Mouse (Mus musculus): ENCODE measurements around the gene Serpinb11. TPM values are rescaled to one million over a fixed set of nuclear protein-coding genes. Genes with fewer than 3 reads are reported as not detected.

The Serpinb11 gene
- not detected for total RNA-seq (2021)

DNA sequence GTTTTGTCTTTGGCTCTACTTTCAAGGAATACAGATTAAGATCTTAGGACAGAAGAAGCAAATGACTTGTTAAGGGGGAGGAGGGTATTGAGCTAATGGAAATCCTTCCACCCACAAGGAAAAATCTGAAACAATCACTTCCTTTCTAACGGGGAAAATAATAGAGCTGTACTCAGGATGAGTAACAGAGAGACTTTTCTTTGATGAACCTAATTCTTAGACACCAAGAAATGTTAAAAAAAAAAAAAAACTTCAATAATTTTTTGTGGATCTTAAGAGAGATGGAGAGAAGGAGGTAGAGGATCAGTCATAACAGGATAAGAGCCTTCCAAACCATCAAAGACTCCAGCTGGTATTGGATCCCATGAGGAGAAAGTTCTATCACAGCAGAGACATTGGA, at the start of gene Serpinb11:
Serpinb11 (plus strand) TSS at position 301 of the 400 bp plus-strand sequence.
- DNase-seq, result no peak
- intact Hi-C loops (cut with DNase I), result no loop called here

DNA sequence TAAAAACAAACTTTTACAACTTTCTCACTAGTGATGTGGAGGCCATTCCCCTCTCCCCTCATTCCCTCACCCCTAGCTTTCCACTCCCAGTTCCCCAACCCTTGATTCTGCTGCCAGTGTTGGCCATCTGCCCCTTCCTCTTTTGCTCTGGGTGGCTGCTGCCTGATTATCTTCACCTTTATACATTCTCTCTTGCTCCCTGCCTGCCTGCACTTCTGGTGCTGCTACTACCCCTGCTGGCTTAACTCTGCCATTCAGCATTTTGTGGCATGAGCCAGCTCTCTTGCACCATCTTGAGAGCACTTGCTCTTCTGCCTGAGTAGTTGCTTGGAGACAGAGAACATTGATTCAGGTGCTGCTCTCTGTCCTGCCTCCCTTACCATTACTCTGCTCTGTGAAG, 15.0 kb upstream of the Serpinb11 start:
- DNase-seq, result no peak
- intact Hi-C loops (cut with DNase I), result loop anchor here (10.0 kb wide), 1 partner anchor 441 kb away; no protein-coding TSS in a partner anchor

DNA sequence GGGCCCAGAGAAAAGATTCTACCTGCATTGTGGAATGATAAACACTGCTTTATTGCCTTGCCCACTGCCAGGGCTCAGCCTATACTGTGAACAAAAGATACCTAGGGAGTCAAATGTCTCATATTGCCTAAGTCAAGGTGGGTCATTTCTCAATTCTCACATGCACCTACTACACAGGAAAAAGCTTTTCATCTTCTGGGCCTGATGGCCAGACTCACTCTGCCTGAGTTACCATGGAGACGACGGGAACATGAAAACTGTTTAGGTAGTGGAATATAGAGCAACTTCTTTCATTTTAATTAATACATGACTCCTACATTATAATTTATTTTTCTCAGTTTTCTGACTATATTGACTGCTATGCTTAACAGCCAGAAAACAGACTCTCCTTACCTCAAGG, 14.2 kb upstream of the Serpinb11 start:
- intact Hi-C loops (cut with DNase I), result loop anchor here (10.0 kb wide), 1 partner anchor 442 kb away; no protein-coding TSS in a partner anchor

DNA sequence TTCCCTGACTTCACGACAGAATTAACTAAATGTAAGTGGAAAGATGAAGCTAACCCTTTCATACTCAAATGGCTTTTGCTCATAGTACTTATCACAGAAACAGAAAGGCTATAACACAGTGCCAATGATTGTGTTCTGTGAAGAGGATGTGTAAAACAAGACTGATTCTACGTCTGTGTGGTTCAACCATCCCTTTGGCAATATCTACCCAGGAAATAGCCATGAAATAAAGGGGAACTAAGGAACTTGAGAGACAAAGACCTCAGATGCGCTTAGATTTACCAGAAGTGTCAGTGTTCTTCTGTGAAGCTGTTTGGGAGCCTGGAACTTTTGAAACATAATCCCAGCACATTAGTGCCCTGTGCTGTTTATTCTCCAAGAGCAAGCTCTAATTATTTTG, 10.6 kb upstream of the Serpinb11 start:
- intact Hi-C loops (cut with DNase I), result no loop called here
- no peak for DNase-seq

More for the DNA sequence above, 14.2 kb upstream of the Serpinb11 start:
- DNase-seq, result no peak

DNA sequence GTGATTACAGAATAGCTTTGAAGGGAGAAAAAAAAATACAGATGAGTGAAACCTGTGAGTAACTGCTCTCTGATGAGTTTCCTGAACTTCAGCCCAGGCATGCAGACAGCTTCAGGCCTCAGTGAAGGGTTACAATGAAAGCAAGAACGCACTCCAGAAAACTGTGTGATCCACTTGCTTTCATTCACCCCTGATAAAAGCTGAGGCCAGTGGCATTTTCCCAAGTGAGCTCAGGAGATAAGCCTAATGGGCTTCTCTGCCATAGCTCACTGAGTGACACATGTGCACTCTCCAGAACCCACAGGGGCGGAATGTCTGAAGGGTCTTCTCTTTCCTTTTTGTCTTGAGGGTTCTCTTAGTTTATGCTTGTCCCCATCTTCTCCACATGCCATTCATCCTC, 9.9 kb upstream of the Serpinb11 start:
- no peak for DNase-seq
- intact Hi-C loops (cut with DNase I), result no loop called here

DNA sequence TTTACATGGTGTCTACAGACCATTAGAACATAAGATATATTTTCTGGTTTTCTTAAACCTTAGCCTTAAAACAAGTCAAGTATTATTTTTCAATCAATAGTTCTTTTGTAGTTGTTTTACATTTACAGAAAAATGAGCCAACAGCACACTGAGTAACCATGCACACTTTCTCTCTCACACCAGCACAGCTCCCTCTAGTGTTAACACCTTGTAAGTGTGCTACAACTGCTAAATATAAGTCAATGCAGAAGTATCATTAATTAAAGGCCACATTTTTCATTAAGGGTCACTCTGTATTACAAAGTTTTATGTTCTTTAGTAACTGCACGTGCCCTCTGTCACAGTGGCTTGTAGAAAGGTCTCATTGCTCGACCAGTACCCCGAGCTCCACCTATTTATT, 8.0 kb upstream of the Serpinb11 start:
- intact Hi-C loops (cut with DNase I), result no loop called here
- DNase-seq, result no peak

DNA sequence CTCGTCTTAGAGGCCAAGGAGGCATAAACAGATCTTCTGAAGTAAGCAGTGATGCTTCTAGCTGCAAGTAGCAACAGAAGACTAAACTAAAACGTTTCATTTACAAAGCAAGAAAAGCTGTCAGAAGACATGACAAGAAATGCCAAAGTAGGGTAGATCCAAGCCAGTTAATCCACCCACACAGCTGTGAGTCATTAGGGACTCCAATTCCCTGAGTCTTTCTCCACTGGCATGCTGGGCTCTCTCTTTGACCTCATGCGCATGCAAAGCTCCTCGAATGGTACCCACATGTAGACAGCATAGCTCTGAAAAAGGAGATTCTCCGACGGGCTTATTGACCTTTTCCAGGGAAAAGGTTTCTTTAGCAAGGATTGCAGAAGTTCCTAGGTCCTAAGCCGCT, 5.0 kb downstream of the Serpinb11 start:
- intact Hi-C loops (cut with DNase I), result no loop called here
- no peak for DNase-seq

DNA sequence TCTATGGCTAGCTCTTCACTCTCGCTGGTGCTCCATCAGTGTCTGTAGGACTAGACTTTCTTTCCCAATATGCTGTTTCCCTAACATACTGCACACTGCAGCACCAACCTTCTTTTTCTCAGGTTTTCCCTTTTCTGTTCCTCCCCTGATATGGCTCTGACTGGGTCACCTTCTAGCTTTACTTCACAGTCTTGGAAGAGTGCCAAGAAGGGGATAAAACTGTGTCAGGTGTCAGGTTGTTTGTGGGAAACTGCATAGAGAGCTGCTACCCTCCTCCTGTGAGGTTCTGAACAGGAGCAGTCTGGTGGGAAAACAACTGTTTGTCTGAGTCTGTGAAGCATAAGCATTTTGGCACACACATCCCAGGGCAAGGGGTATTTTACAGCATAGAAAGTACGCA, 7.9 kb downstream of the Serpinb11 start:
- no peak for DNase-seq
- intact Hi-C loops (cut with DNase I), result no loop called here

DNA sequence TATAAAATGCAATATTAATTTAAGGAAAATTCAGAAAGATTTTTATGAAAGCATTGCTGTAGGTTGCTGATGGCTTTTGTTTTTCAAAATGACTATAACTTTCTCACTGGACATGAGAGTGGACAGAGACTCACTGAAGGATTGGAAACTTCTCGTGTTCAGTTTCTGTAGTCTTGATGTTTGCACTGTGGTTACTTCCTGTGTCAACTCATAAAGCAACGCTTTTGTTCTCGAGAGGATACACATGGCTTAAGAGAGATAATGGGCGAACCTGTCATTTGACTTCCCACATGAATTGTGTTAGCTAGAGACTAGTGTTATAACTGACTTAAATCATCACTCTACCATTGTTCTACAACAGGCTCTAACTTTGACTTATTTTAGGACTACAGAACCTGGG, 16.0 kb downstream of the Serpinb11 start:
- DNase-seq, result no peak
- intact Hi-C loops (cut with DNase I), result no loop called here

DNA sequence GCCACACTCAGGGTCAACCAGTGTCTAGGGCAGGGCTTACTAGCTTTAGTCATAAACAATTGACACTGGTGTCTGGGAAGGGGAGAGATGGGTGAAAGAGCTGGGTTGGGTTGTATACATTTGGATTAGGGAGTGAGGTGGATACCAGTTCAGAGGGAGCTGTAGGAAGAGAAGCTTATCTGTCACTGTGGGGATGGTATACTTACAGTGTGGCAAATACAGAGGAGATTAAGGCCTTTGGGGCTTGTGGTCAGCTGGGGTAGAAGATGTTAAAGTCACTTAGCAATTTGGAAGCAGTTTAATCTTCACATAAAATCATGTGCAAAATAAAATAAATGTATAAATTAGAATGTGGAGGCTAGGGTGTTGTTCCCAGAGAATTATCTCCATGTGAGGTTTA, 17.4 kb downstream of the Serpinb11 start:
- DNase-seq, result no peak
- intact Hi-C loops (cut with DNase I), result no loop called here

DNA sequence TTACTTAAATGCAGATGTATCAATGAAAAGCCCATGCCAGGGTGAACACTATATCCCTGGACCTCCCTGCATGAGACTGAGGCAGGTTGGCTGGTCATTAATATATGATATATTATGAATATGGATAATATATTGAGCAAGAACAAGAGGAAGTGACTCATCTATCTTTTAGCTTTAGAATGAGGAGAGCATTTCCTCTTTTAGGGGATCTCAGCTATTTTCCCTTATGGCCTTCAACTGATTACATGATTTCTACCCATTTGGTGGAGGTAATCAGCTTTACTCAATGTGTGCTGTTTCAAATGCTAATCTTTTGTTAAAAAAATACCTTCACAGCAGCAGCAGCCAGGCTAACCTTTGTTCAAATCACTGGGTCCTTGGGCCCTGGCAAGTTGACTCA, 20.5 kb downstream of the Serpinb11 start:
- DNase-seq, result no peak
- intact Hi-C loops (cut with DNase I), result no loop called here

DNA sequence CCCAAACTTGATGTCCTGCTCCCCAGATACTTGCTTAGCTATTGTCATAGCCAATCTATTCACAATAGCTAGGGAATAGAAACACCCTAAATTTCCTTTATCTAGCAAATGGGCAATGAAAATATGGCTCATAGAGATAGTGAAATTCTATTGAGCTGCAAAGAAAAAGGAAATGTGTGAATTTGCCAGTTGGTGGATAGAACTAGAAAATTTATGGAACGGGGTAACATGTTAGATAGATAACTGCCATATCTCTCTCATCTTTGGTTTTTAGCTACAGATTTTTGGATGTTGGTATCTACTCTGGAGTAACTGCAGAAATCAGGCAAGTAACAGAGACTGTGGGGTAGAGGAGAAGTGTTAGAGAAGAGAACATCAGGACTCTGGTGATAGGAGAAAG, 21.4 kb downstream of the Serpinb11 start:
- no peak for DNase-seq
- intact Hi-C loops (cut with DNase I), result no loop called here

DNA sequence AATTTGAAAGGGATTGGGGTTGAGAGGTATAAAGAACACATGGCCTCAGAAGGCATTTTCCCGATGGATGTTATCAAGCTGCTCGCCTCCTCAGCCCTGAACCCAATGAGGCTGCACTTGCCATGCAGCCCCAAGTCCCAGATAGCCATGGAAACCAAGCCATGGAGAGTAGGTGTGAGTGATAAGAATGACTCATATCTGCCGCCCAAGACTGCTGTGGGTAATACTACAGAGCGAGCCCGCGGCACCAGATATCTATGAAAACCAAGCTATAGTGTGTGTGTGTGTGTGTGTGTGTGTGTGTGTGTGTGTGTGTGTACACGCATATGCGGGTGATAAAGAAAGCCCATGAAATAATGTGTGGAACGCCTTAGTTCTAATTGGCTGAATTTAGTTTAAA, 23.5 kb downstream of the Serpinb11 start:
- DNase-seq, result no peak
- intact Hi-C loops (cut with DNase I), result no loop called here

DNA sequence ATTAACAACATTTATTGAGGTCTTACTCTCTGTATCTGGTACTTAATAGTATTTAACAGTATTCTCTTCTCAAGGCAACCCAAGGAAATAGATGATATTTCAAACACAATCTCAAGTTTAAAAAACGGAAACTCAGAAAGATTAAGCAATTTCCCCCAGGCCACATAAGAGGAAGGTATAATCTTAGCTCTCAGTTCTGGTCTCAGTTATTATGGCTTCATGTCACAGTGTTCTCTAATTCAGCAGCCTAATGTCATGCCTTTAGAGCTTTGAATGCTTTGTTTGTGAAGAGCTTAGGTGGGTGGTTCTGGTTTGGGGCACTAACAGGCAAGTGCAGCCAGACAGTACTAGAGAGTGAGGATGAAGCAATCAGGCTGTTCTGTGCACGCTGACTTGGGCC, 28.8 kb downstream of the Serpinb11 start:
- intact Hi-C loops (cut with DNase I), result no loop called here
- DNase-seq, result no peak

DNA sequence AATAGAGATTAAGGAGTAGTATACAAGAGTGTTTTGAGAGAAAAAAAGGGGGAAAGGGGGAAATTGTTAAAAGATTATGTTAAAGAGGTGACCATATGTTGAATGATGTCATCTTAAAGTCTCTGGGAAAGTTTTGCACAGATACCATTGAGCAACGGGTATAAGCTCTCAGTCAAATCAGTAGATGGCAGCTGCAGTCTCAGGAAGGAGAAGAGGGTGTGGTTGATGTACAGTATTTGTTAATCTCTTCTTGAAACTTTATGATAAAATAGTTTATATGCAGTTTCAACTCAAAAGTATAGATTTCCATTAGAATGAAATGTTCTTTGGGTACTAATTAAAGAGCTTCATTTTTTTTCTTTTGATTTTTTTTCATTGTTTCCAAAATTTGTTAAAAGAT, 36.5 kb downstream of the Serpinb11 start:
- no peak for DNase-seq
- intact Hi-C loops (cut with DNase I), result no loop called here

DNA sequence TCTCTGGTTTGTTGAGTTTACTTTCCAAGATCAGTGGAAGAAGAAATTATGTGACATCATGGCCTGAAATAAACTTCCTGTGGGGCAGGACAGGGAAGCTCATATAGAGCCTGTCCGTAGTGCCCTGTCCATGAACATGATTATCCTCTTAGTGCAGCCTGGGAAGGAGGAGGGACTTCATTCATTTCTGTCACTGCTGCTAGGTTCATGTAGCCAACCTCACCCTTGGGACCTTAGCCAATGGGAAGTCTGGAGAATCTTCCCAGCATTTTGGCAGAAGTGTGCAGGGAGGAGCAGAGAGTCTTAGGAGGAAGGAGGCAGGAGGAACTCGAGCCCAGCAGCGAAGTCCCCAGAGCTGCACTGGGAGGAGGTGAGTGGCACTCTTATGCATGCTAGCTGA, 38.4 kb downstream of the Serpinb11 start, which contains the start of gene Serpinb7:
Serpinb7 (plus strand) TSS at position 301 of the 400 bp plus-strand sequence.
- intact Hi-C loops (cut with DNase I), result no loop called here
- DNase-seq, result no peak

DNA sequence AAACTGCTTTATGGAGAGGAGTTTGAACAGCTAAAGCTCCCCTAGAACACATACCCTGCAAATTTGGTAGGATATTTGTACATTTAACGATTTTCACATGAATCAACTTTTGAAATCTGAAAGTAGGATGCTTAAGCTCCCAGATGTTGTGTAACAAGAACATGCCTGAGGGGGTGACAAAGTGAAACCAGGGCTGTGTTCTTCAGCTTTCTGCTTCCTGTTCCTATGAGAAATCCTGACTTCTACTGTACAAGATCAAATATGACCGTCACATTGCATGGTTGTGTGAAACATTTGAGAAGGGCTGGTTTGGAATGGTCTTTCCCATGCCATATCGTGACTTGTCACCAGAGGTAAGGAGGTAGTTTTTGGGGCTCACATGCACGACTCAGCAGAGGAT, 41.1 kb downstream of the Serpinb11 start:
- DNase-seq, result no peak
- intact Hi-C loops (cut with DNase I), result no loop called here

DNA sequence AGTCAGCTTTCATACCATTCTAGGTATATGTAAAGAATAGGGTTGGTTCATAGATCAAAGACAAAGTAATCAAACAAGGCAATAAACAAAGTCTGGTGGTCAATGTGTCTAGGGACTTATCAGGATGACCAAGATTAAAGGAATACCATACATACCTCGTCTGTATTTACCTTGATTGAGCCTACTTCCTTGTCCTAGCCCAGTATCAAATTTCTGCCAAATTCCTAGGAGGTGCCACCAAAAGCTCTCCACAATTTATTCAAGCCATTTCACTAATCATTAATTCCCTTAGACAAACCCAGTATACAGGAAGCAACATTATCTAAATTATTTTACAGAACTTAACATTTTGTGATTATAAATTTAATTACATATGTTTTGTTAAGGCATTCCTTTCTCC, 53.7 kb downstream of the Serpinb11 start:
- no peak for DNase-seq
- intact Hi-C loops (cut with DNase I), result no loop called here

DNA sequence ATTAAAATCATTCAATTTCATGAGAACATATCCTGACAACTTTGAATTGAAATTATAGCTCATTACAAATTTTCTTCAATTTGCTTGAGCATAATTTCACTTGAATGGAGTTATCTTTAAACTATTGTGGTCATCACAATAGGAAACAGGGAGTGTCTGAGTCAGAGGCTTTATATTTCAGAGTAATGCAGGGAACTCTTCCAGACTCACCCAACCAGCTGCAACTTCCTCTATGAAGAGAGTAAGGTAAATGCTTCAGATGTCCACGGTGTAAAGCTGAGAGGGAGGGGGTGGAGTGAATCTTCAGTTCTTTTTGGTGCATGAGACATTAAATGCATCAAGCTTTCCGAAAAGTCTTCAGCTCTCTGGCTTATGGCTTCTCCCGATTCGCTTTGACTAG, 61.5 kb downstream of the Serpinb11 start:
- DNase-seq, result no peak
- intact Hi-C loops (cut with DNase I), result no loop called here

Other genes starting within 250 kb of the Serpinb11 start
- not detected for gene Serpinb3b, start 82.8 kb upstream of the Serpinb11 start, total RNA-seq (2021)
- gene Serpinb3c, start 82.8 kb upstream of the Serpinb11 start, total RNA-seq (2021), result not detected
- not detected for gene Serpinb7, start 38.5 kb downstream of the Serpinb11 start, total RNA-seq (2021)
- under 1 TPM in 1 of 2 experiments, not detected in 1; 0.57 TPM for gene Serpinb2, start 150.2 kb downstream of the Serpinb11 start, total RNA-seq (2021)
- gene Serpinb8, start 228.8 kb downstream of the Serpinb11 start, total RNA-seq (2021), result 1 to 10 TPM; 3.1 to 6.3 TPM

Data from heart, postnatal 10 days (tissue).